Mouse (Mus musculus): ENCODE measurements at regions not wholly inside any gene's neighbourhood (a gene's known extent, or its start where the extent isn't known, plus 50 kb on each side); places are given as distances from the start of the nearest gene placed in this dataset.

GRCm38 (mm10) chr5:112166410-112167175, 85.7 kb downstream of the Cryba4 start:
- ATAC-seq (ENCODE audit: low FRiP score, low read depth) (no peak), DNase-seq (ENCODE audit: low spot score) (no peak)
- Histone ChIP-seq H3K9ac (ENCODE audit: low read depth, low read length, severe bottlenecking) (no peak overlapping the region), H3K4me1 (ENCODE audit: control insufficient read depth, insufficient read depth, low read length) (peaks cover 14% of the 10 kb centered on the region), H3K9me3 (ENCODE audit: control insufficient read depth, low read length) (no peaks in the 10 kb centered on the region), H3K4me2 (replicated peaks; ENCODE audit: low read depth, low read length, severe bottlenecking) (no peak overlapping the region), H3K27me3 (ENCODE audit: control insufficient read depth, insufficient read depth, low read length) (no peaks in the 10 kb centered on the region), H3K4me3 (replicated peaks; ENCODE audit: low read length) (no peak overlapping the region), H3K36me3 (ENCODE audit: control insufficient read depth, insufficient read depth, low read length) (no peaks in the 10 kb centered on the region), H3K27ac (replicated peaks; ENCODE audit: low read depth, low read length) (no peak overlapping the region)
- TF ChIP-seq POLR2A (IDR thresholded peaks at IDR 0.05; ENCODE audit: borderline replicate concordance, extremely low read depth, insufficient read depth, insufficient read length), result no peak
- 65% methylated on average over 11 of the region's 11 CpGs for WGBS

- ATAC-seq (ENCODE audit: low FRiP score, low read depth), result no peak
- DNase-seq (ENCODE audit: low spot score), result no peak
- Histone ChIP-seq H3K27me3 (ENCODE audit: control insufficient read depth, insufficient read depth, low read length) (no peaks in the 10 kb centered on the region), H3K27ac (replicated peaks; ENCODE audit: low read depth, low read length) (no peak overlapping the region), H3K36me3 (ENCODE audit: control insufficient read depth, insufficient read depth, low read length) (no peaks in the 10 kb centered on the region), H3K4me2 (replicated peaks; ENCODE audit: low read depth, low read length, severe bottlenecking) (no peak overlapping the region), H3K9ac (ENCODE audit: low read depth, low read length, severe bottlenecking) (no peak overlapping the region), H3K4me3 (replicated peaks; ENCODE audit: low read length) (no peak overlapping the region), H3K9me3 (ENCODE audit: control insufficient read depth, low read length) (no peaks in the 10 kb centered on the region), H3K4me1 (ENCODE audit: control insufficient read depth, insufficient read depth, low read length) (peaks cover 8% of the 10 kb centered on the region; the same call in 1 of the 2 replicates)
- no peak for TF ChIP-seq POLR2A (IDR thresholded peaks at IDR 0.05; ENCODE audit: borderline replicate concordance, extremely low read depth, insufficient read depth, insufficient read length)
- 74% methylated on average over 10 of the region's 10 CpGs for WGBS
Measured at GRCm38 (mm10) chr5:112167790-112168189, 84.5 kb downstream of the Cryba4 start.

- Histone ChIP-seq H3K27ac (replicated peaks; ENCODE audit: low read depth, low read length) (no peak overlapping the region), H3K4me1 (ENCODE audit: control insufficient read depth, insufficient read depth, low read length) (no peaks in the 10 kb centered on the region), H3K9ac (ENCODE audit: low read depth, low read length, severe bottlenecking) (no peak overlapping the region), H3K4me2 (replicated peaks; ENCODE audit: low read depth, low read length, severe bottlenecking) (no peak overlapping the region), H3K27me3 (ENCODE audit: control insufficient read depth, insufficient read depth, low read length) (no peaks in the 10 kb centered on the region), H3K9me3 (ENCODE audit: control insufficient read depth, low read length) (no peaks in the 10 kb centered on the region), H3K36me3 (ENCODE audit: control insufficient read depth, insufficient read depth, low read length) (no peaks in the 10 kb centered on the region), H3K4me3 (replicated peaks; ENCODE audit: low read length) (no peak overlapping the region)
- no peak for ATAC-seq (ENCODE audit: low FRiP score, low read depth)
- WGBS, result 75% methylated on average over 2 of the region's 2 CpGs
- DNase-seq (ENCODE audit: low spot score), result no peak
- TF ChIP-seq POLR2A (IDR thresholded peaks at IDR 0.05; ENCODE audit: borderline replicate concordance, extremely low read depth, insufficient read depth, insufficient read length), result no peak
Measured at GRCm38 (mm10) chr5:112171325-112171724, 81.0 kb downstream of the Cryba4 start.

- DNase-seq (ENCODE audit: low spot score), result peak; percentile 40
- Histone ChIP-seq H3K4me3 (replicated peaks; ENCODE audit: low read length) (peak overlapping the region; percentile 18), H3K27me3 (ENCODE audit: control insufficient read depth, insufficient read depth, low read length) (no peaks in the 10 kb centered on the region; the same call in 1 of the 2 replicates)
Measured at GRCm38 (mm10) chr5:112179213-112180057, 72.9 kb downstream of the Cryba4 start.

GRCm38 (mm10) chr5:112182775-112183174, 69.5 kb downstream of the Cryba4 start:
- H3K27me3 ChIP-seq (ENCODE audit: control insufficient read depth, insufficient read depth, low read length), result no peaks in the 10 kb centered on the region; the same call in 1 of the 2 replicates
- 41% methylated on average over 8 of the region's 8 CpGs for WGBS
- no peak for DNase-seq (ENCODE audit: low spot score)
- no peak overlapping the region for H3K4me2 ChIP-seq (replicated peaks; ENCODE audit: low read depth, low read length, severe bottlenecking)
- H3K9me3 ChIP-seq (ENCODE audit: control insufficient read depth, low read length), result no peaks in the 10 kb centered on the region
- no peaks in the 10 kb centered on the region for H3K36me3 ChIP-seq (ENCODE audit: control insufficient read depth, insufficient read depth, low read length)
- H3K4me3 ChIP-seq (replicated peaks; ENCODE audit: low read length), result no peak overlapping the region
- no peaks in the 10 kb centered on the region; the same call in 1 of the 2 replicates for H3K4me1 ChIP-seq (ENCODE audit: control insufficient read depth, insufficient read depth, low read length)
- H3K27ac ChIP-seq (replicated peaks; ENCODE audit: low read depth, low read length), result no peak overlapping the region
- no peak overlapping the region for H3K9ac ChIP-seq (ENCODE audit: low read depth, low read length, severe bottlenecking)
- TF ChIP-seq POLR2A (IDR thresholded peaks at IDR 0.05; ENCODE audit: borderline replicate concordance, extremely low read depth, insufficient read depth, insufficient read length), result no peak
- no peak for ATAC-seq (ENCODE audit: low FRiP score, low read depth)

More at GRCm38 (mm10) chr5:112179213-112180057, 72.9 kb downstream of the Cryba4 start:
- Histone ChIP-seq H3K36me3 (ENCODE audit: control insufficient read depth, insufficient read depth, low read length) (no peaks in the 10 kb centered on the region), H3K27ac (replicated peaks; ENCODE audit: low read depth, low read length) (no peak overlapping the region), H3K9me3 (ENCODE audit: control insufficient read depth, low read length) (no peaks in the 10 kb centered on the region), H3K4me2 (replicated peaks; ENCODE audit: low read depth, low read length, severe bottlenecking) (peak overlapping the region; percentile 44), H3K9ac (ENCODE audit: low read depth, low read length, severe bottlenecking) (peak overlapping the region; percentile 35; the same call in 1 of the 2 replicates), H3K4me1 (ENCODE audit: control insufficient read depth, insufficient read depth, low read length) (no peaks in the 10 kb centered on the region; the same call in 1 of the 2 replicates)
- TF ChIP-seq POLR2A (IDR thresholded peaks at IDR 0.05; ENCODE audit: borderline replicate concordance, extremely low read depth, insufficient read depth, insufficient read length), result no peak
- no peak for ATAC-seq (ENCODE audit: low FRiP score, low read depth)
- WGBS, result 18% methylated on average over 25 of the region's 25 CpGs
